Mouse (Mus musculus) MEL (cell line): Measurements from ENCODE around the gene Gm32742.

Source experiments
- CTCF ChIP-seq, 3 experiments: IDR thresholded peaks in 2 of 3; conservative IDR thresholded peaks in 1 of 3; 2 replicates each; pipeline ENCODE4 v1.5.1; 2011 to 2012; ENCODE audit warnings: low read length in 3 of 3, low read depth in 2 of 3, mild to moderate bottlenecking in 2 of 3, improper control_type of control experiment in 1 of 3, inconsistent platforms in 1 of 3, mixed read lengths in 1 of 3, moderate library complexity in 1 of 3; ENCODE audit not compliant: control insufficient read depth in 1 of 3, insufficient read depth in 1 of 3, poor library complexity in 1 of 3, severe bottlenecking in 1 of 3
- EP300 ChIP-seq, 2 experiments: IDR thresholded peaks; 2 replicates each; pipeline ENCODE4 v1.6.1; 2011; ENCODE audit warnings: improper control_type of control experiment in 2 of 2, low read length in 2 of 2, low read depth in 1 of 2, mild to moderate bottlenecking in 1 of 2
- HCFC1 ChIP-seq: IDR thresholded peaks from 2 replicates; pipeline ENCODE4 v1.6.1; 2012; ENCODE audit warnings: low read depth, mild to moderate bottlenecking, inconsistent platforms, low read length, improper control_type of control experiment, moderate library complexity
- MAZ ChIP-seq: IDR thresholded peaks from 2 replicates; pipeline ENCODE4 v1.6.1; 2012; ENCODE audit warnings: low read depth, mild to moderate bottlenecking, inconsistent platforms, low read length, improper control_type of control experiment
- MEF2A ChIP-seq: IDR thresholded peaks from 2 replicates; pipeline ENCODE4 v1.6.1; 2014; ENCODE audit warnings: low read depth, mild to moderate bottlenecking, inconsistent platforms, low read length, improper control_type of control experiment; ENCODE audit not compliant: poor library complexity, insufficient replicate concordance, severe bottlenecking; ENCODE audit errors: extremely low read depth
- POLR2AphosphoS2 ChIP-seq: IDR thresholded peaks from 2 replicates; pipeline ENCODE4 v1.6.1; 2011; ENCODE audit warnings: low read length, improper control_type of control experiment
- TAL1 ChIP-seq: IDR thresholded peaks from 2 replicates; pipeline ENCODE4 v1.6.1; 2012; ENCODE audit warnings: mild to moderate bottlenecking, inconsistent platforms, low read length, moderate library complexity, mixed read lengths

- TF ChIP-seq CTCF (IDR thresholded peaks at IDR 0.05 in 2 of 3, conservative IDR thresholded peaks at IDR 0.05 in 1 of 3; ENCODE audit: control insufficient read depth in 1 of 3, insufficient read depth in 1 of 3, low read depth in 2 of 3, low read length in 3 of 3, poor library complexity in 1 of 3, severe bottlenecking in 1 of 3) (no peak), EP300 (IDR thresholded peaks at IDR 0.05; ENCODE audit: low read depth in 1 of 2, low read length in 2 of 2) (no peak), HCFC1 (no peak), MAZ (no peak), POLR2AphosphoS2 (no peak), MEF2A (no peak), TAL1 (no peak)
These were observed 20.1 kb upstream of the Gm32742 start for GRCm38 (mm10) chr9:51185386-51185785.
